Mouse (Mus musculus): ENCODE data around the gene Hoxa3. TPM values are rescaled to one million over a fixed set of nuclear protein-coding genes. Genes with fewer than 3 reads are reported as not detected.

The Hoxa3 gene
- polyA plus RNA-seq (2017; shearing (Covaris generic)): under 1 TPM in 1 of 2 experiments, not detected in 1; 0.15 TPM

- peak; percentile 28 for ATAC-seq
Measured at GRCm38 (mm10) chr6:52213119-52213986, at the start of gene Hoxa3, which contains the start of gene Gm28308. TSS of gene Hoxa3 (minus strand) at chr6:52213336. TSS of gene Gm28308 (minus strand) at chr6:52213339.

GRCm38 (mm10) chr6:52262463-52263320 lies 49.6 kb upstream of the Hoxa3 start:
- ATAC-seq: no peak

GRCm38 (mm10) chr6:52261751-52262462 lies 48.8 kb upstream of the Hoxa3 start:
- no peak for ATAC-seq

- ATAC-seq: peak; percentile 15
Measured at GRCm38 (mm10) chr6:52260654-52261575, 47.8 kb upstream of the Hoxa3 start, which contains the start of gene Hoxa13. TSS of gene Hoxa13 (minus strand) at chr6:52260880.

GRCm38 (mm10) chr6:52259811-52260261 lies 46.7 kb upstream of the Hoxa3 start:
- peak; percentile 13 for ATAC-seq

GRCm38 (mm10) chr6:52259081-52259790 lies 46.1 kb upstream of the Hoxa3 start:
- ATAC-seq: no peak

- ATAC-seq: peak; percentile 59
Measured at GRCm38 (mm10) chr6:52256956-52257355, 43.8 kb upstream of the Hoxa3 start.

GRCm38 (mm10) chr6:52253511-52254500 lies 40.7 kb upstream of the Hoxa3 start:
- peak; percentile 27 for ATAC-seq

GRCm38 (mm10) chr6:52252775-52253376 lies 39.7 kb upstream of the Hoxa3 start:
- ATAC-seq: peak; percentile 17

GRCm38 (mm10) chr6:52252016-52252774 lies 39.1 kb upstream of the Hoxa3 start:
- ATAC-seq: no peak

- no peak for ATAC-seq
Measured at GRCm38 (mm10) chr6:52251177-52251879, 38.2 kb upstream of the Hoxa3 start.

- no peak for ATAC-seq
Measured at GRCm38 (mm10) chr6:52249826-52250225, 36.7 kb upstream of the Hoxa3 start.

- ATAC-seq: no peak
Measured at GRCm38 (mm10) chr6:52249415-52249738, 36.2 kb upstream of the Hoxa3 start.

GRCm38 (mm10) chr6:52248638-52249414 lies 35.7 kb upstream of the Hoxa3 start:
- no peak for ATAC-seq

GRCm38 (mm10) chr6:52247766-52248637 lies 34.9 kb upstream of the Hoxa3 start:
- no peak for ATAC-seq

- ATAC-seq: no peak
Measured at GRCm38 (mm10) chr6:52246916-52247315, 33.8 kb upstream of the Hoxa3 start.
